Mouse (Mus musculus) embryonic fibroblast, embryonic 13.5 days (primary cell): ENCODE data around the gene Car3. TPM values are rescaled to one million over a fixed set of nuclear protein-coding genes. Genes with fewer than 3 reads are reported as not detected.
"Not testable (repeated sequence)": the region's sequence is repeated elsewhere in the genome, so short reads cannot be mapped to it uniquely, and the experiment has no call there.

Source experiments
- H3K27ac ChIP-seq: 2 replicates; pipeline ENCODE4 v1.5.1; 2012; ENCODE audit warnings: low read length, control low read depth, inconsistent platforms; ENCODE audit not compliant: insufficient read depth
- H3K4me1 ChIP-seq: 2 replicates; pipeline ENCODE4 v1.6.1; 2011; ENCODE audit warnings: low read length; ENCODE audit not compliant: control insufficient read depth, insufficient read depth
- H3K4me3 ChIP-seq: 2 replicates; pipeline ENCODE4 v1.5.1; 2011; ENCODE audit warnings: mild to moderate bottlenecking, control low read depth, low read length; ENCODE audit not compliant: insufficient read depth
- CTCF ChIP-seq: IDR thresholded peaks from 2 replicates; pipeline ENCODE4 v1.5.1; 2011; ENCODE audit warnings: mild to moderate bottlenecking, control low read depth, low read length, moderate library complexity, borderline replicate concordance; ENCODE audit not compliant: insufficient read depth
- POLR2A ChIP-seq: IDR thresholded peaks from 2 replicates; pipeline ENCODE4 v1.6.1; 2011; ENCODE audit warnings: low read depth, mild to moderate bottlenecking, control low read depth, low read length, moderate library complexity
- polyA plus RNA-seq: library from polyadenylated mRNA; stranded (reverse); fragments of >200 nt; gene quantifications from 2 replicates; pipeline ENCODE4 v1.2.4, GENCODE M21; 2011; ENCODE audit warnings: low read depth; ENCODE audit not compliant: missing spikeins, insufficient read length

Car3 gene
- polyA plus RNA-seq, result 1.3 TPM in 1 of 2 replicates, not detected in the other

DNA sequence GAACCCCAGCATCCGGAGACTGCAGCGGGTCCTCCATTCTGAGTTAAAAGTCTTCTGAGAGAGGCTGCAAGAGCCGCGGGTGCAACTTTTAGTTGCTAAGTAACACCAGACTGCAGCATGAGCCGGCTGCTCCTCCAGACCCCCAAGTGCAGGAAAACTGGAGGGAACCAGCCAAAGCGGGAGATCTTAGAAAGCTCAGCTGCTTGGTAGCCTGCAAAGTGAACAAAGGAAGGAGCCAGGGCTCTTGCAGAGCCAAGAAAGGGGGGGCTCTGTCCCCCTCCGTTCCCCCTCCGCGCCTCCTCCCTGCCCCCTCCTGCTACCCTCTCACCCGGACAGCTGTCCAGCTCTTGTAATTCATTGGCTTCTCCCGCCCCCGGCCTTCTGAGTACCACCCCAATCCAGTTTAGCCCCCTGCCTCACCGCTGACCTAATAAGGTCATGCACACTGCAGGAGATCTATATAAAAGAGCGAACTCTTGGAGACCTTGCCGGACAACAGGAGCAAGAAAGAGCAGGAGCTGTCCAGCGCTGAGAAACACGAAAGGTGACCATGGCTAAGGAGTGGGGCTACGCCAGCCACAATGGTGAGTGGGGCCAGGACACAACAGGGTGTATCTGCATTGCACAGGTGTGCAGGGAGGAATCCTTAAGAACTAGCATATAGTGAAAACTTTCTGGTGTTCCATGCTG lies at the start of gene Car3:
Gene Car3 (plus strand): TSS at position 491 of the 690 bp plus-strand sequence.
- peaks cover 4% of the 10 kb centered on the region; the same call in 1 of the 2 replicates for H3K4me1 ChIP-seq
- peak within 1 kb of the TSS; percentile 10; the same call in 1 of the 2 replicates for H3K4me3 ChIP-seq
- TF ChIP-seq POLR2A (no peak), CTCF (no peak)
- H3K27ac ChIP-seq, result no peak within 1 kb of the TSS

DNA sequence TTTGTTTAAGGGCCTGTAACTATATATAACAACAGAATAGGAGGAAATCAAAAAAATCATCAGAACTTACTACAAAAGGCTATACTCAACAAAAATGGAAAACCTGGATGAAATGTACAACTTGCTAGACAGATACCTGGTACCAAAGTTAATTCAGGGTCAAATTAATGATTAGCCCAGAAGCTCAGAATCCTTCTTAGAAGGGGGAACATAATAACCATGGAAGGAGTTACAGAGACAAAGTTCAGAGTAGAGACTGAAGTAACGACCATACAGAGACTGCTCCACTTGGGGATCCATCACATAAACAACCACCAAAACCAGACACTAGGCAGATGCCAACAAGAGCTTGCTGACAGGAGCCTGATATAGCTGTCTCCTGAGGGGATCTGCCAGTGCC lies 47.9 kb upstream of the Car3 start:
- not testable (repeated sequence) for H3K4me3 ChIP-seq, H3K27ac ChIP-seq, H3K4me1 ChIP-seq

DNA sequence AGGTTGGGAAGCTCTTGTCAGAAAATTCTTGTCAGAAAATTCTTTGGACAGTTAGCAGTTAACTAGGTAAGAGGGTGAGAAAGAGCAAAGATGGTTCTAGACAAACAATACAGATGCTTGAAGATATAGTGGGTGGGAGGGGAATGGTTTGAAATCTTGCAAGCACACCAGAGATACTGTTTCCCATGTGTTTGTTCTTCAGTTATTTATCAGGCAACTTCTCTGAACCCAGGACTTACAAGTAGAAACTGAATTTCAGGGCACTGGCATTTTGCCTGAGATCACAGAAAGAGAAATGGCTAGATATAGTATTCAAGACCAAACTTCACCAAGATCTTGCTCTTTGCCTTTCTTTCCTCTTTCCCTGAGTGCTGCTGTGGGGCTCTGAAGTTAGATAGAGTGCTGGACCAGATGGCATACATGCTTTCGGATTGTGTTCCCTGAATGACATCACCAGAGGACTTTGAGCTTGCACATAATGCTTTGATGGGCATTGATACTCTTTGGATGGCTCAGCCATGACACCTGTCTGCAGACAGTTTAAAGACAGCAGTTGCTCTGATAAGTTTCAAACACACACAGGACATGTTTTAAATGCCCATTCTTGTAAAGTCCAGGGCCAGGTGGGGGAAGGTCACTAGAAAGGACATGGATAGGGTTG lies 43.3 kb upstream of the Car3 start:
- TF ChIP-seq POLR2A (no peak), CTCF (no peak)
- Histone ChIP-seq H3K4me3 (no peak overlapping the region), H3K27ac (no peak overlapping the region), H3K4me1 (no peaks in the 10 kb centered on the region)

DNA sequence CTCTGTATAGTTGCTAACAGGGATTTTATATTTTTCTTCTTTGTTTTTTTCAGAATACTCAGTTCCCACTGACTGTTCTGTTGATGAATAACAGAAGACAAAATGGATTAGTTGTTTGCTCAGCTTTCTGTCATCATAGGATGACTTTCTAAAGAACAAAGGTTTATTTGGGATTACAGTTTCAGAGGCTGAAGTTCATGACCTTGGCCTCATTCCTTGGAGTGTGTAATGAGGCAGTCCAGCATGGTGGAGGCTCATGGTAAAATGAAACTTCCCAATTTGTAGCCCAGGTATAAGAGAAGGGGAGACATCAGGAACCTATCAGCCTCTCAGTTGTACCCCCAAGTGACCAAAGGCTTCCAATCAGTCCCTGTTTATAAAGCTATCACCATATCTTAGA lies 34.4 kb upstream of the Car3 start:
- Histone ChIP-seq H3K4me1 (no peaks in the 10 kb centered on the region; the same call in 1 of the 2 replicates), H3K4me3 (no peak overlapping the region), H3K27ac (no peak overlapping the region)
- TF ChIP-seq POLR2A (no peak), CTCF (no peak)

DNA sequence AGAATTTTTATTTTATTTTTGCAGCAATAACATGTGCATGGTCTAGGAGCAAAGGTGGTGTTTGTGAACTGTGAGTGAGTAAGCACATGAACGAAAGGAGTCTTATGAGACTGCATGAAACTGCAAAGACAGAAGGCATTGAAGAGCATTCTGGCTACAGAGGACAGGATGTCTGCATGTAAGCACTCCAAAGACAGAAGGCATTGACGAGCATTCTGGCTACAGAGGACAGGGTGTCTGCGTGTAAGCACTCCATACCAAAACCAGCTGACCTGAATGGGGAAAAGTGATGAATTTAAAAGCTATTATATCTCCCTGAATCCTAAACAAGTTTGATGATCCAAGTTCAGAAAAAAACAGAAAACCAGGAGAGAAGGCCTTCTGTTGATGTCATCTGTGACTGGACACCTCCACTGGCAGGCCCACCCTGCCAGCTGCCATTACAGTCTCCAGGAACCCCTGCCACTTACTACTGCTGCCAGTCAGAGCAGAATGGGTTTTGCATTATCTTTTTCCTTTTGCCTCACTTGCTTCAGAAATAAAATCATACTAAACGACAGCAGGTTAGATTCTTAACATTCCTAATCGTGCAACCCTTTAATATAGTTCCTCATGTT lies 32.0 kb upstream of the Car3 start:
- H3K4me3 ChIP-seq, result no peak overlapping the region
- TF ChIP-seq POLR2A (no peak), CTCF (no peak)
- H3K27ac ChIP-seq, result no peak overlapping the region
- no peaks in the 10 kb centered on the region; the same call in 1 of the 2 replicates for H3K4me1 ChIP-seq

DNA sequence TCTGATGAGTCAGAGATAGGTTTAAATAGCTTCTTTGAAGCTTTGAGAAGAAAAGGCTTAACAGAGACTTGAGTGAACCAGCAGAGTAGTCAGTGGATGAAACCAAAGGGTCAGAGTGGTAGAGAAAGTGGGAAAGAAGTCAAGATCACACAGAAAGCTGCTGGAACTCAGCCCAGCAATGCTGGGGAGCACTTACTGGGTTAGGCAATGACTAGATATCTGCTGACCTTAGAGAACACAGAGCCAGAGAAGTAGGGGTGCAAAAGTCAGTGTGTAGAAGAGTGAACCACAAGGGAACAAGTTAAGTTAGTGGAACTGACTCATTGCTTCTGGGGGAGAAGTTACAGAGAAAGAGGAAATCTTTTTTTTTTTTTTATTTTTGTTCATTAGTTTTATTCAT lies 30.5 kb upstream of the Car3 start:
- H3K4me1 ChIP-seq, result no peaks in the 10 kb centered on the region; the same call in 1 of the 2 replicates
- no peak overlapping the region for H3K27ac ChIP-seq
- no peak overlapping the region for H3K4me3 ChIP-seq
- TF ChIP-seq POLR2A (no peak), CTCF (no peak)

DNA sequence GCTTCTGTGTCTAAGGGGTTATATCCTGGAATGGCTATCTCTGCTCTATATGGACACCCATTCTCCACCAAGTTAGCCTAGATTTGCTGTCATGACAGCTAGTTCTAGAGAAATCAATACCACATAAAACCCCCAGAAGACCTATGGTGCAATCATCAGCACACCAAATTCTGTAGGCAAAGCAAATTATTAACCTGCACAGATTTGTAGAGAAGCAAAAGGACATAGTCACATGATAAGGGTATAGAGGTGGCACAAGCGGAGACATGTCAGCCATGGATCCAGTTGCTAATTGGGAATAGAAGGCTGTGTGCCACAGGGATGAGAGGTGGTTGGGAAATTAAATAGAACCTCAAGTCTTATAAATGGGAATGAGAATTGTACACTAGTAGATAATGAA lies 24.4 kb upstream of the Car3 start:
- no peak for TF ChIP-seq POLR2A
- TF ChIP-seq CTCF, result no peak
- Histone ChIP-seq H3K4me3 (no peak overlapping the region), H3K27ac (no peak overlapping the region), H3K4me1 (no peaks in the 10 kb centered on the region)

DNA sequence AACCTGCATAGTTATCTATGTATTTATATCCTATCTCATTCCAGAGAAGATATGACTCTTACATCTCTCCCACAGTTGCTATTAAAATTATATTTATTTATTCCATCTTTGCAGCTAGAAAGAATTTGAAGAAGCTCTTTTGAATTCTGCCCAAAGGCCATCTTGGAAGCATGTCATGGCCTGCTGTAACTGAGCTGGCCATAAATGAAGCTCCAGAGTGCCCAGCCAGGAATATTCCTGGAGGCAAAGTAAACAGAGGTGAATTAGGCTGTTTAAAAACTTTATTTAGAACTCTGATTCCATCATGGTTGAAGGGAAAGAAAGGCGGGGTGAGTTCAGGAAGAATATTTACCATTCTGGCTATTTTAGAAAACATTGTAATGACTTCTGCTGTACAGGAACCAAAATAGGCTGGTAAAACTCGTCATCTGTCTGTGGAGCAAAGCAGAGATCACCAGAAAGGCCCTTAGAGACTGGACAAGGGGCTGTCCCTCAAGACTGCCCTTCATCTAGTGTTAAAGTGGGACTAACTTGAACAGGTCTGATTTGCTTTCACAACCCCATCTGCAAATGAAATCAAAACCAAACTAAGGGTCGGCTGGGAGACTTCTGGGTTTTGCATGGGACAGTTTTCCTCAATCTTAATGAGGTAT lies 23.7 kb upstream of the Car3 start:
- H3K4me3 ChIP-seq, result no peak overlapping the region
- no peak overlapping the region for H3K27ac ChIP-seq
- TF ChIP-seq CTCF (no peak), POLR2A (no peak)
- no peaks in the 10 kb centered on the region for H3K4me1 ChIP-seq

DNA sequence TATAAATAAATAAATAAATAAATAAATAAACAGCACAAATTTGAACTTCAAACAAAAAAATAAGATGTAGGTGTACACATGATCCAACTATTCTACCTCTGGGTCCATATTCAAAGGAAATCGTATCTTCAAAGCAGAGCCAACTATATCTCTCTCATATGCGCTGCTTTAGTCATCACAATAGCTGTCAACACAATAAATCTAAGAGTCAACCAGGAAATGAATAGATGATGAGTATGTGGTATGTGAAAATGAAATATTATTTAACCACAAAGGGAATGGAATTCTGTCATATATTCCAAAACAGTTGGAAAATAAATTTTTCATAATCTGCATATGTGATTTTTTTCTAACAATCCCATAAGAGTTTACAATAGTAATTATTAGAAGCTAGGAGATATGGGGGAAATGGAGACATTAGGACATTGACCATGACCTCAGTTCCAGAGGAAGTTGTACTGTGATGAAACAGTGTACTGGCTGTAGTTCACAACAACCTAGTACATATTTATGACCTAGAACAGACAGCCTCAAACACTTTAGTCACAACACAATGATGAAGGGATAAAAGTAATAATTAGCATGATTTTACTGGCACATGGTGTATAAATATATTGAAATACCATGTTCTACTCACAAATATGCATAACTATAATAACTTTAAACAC lies 14.6 kb upstream of the Car3 start:
- Histone ChIP-seq H3K4me3 (no peak overlapping the region), H3K4me1 (no peaks in the 10 kb centered on the region), H3K27ac (no peak overlapping the region)
- TF ChIP-seq POLR2A, result no peak
- no peak for TF ChIP-seq CTCF

DNA sequence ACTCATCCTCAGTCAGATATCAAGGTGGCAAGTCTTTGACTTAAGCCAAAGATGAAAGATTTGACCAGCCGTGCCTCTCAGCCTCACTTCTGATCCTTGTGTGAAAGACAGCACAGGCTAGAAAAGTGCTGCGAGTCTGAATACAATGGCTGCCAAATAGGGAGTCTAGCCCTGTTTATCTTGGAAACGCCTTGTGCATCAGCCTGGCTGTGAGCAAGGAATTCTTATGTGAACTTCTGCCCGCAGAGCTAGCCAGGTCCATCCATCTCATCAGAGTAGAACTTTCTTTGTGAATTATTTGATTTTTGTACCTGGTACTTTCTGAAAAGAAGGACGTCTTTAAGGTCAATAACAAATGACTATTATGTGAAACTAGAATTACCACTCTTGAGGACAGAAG lies 9.3 kb upstream of the Car3 start:
- H3K4me1 ChIP-seq, result no peaks in the 10 kb centered on the region
- TF ChIP-seq CTCF (no peak), POLR2A (no peak)
- H3K4me3 ChIP-seq, result no peak overlapping the region
- H3K27ac ChIP-seq, result no peak overlapping the region
